Mouse (Mus musculus): ENCODE results near the gene Selenow. TPM values are rescaled to one million over a fixed set of nuclear protein-coding genes. Genes with fewer than 3 reads are reported as not detected.

Gene Selenow
- total RNA-seq, 2 experiments from 2014 or later = 31.5 to 102 TPM

GRCm38 (mm10) chr7:15910521-15910920 lies 11.7 kb downstream of the Selenow start:
- ATAC-seq (ENCODE audit: poor library complexity, severe bottlenecking) = no peak

GRCm38 (mm10) chr7:15907971-15908590 lies 14.1 kb downstream of the Selenow start:
- ATAC-seq (ENCODE audit: poor library complexity, severe bottlenecking) = no peak

GRCm38 (mm10) chr7:15906602-15907001 lies 15.6 kb downstream of the Selenow start:
- no peak for ATAC-seq (ENCODE audit: poor library complexity, severe bottlenecking)

GRCm38 (mm10) chr7:15905861-15906260 lies 16.3 kb downstream of the Selenow start:
- ATAC-seq (ENCODE audit: poor library complexity, severe bottlenecking) = no peak

GRCm38 (mm10) chr7:15901366-15902048 lies 20.7 kb downstream of the Selenow start:
- no peak for ATAC-seq (ENCODE audit: poor library complexity, severe bottlenecking)

GRCm38 (mm10) chr7:15894251-15894650 lies 28.0 kb downstream of the Selenow start:
- no peak for ATAC-seq (ENCODE audit: poor library complexity, severe bottlenecking)

GRCm38 (mm10) chr7:15884127-15884526 lies 38.1 kb downstream of the Selenow start:
- no peak for ATAC-seq (ENCODE audit: poor library complexity, severe bottlenecking)

GRCm38 (mm10) chr7:15882317-15882716 lies 39.9 kb downstream of the Selenow start, which contains the start of gene Crxos:
Crxos (plus strand) TSS chr7:15882617.
- ATAC-seq (ENCODE audit: poor library complexity, severe bottlenecking) = no peak

GRCm38 (mm10) chr7:15881831-15882230 lies 40.4 kb downstream of the Selenow start:
- no peak for ATAC-seq (ENCODE audit: poor library complexity, severe bottlenecking)

GRCm38 (mm10) chr7:15881388-15881787 lies 40.8 kb downstream of the Selenow start:
- ATAC-seq (ENCODE audit: poor library complexity, severe bottlenecking) = no peak

- ATAC-seq (ENCODE audit: poor library complexity, severe bottlenecking) = no peak
These were observed 42.4 kb downstream of the Selenow start, which contains the start of gene Crx for GRCm38 (mm10) chr7:15879756-15880155. Crx (minus strand) TSS chr7:15879968.

Other genes starting within 250 kb of the Selenow start
- not detected in 2 replicates for gene Obox5, start 172.3 kb downstream of the Selenow start, total RNA-seq (2015)
- gene Obox5, start 172.3 kb downstream of the Selenow start, total RNA-seq (2017) = not detected in 2 replicates
- gene Obox6, start 82.7 kb downstream of the Selenow start, total RNA-seq (2015) = not detected in 2 replicates
- gene Obox6, start 82.7 kb downstream of the Selenow start, total RNA-seq (2017) = not detected in 2 replicates
- gene Crx, start 42.4 kb downstream of the Selenow start, total RNA-seq (2015) = not detected in 2 replicates
- not detected in 2 replicates for gene Crx, start 42.4 kb downstream of the Selenow start, total RNA-seq (2017)
- not detected in 2 replicates for gene Crxos, start 39.8 kb downstream of the Selenow start, total RNA-seq (2015)
- gene Crxos, start 39.8 kb downstream of the Selenow start, total RNA-seq (2017) = not detected in 2 replicates
- gene Nop53, start 23.7 kb upstream of the Selenow start, total RNA-seq (2015) = 80.2 and 90.4 TPM in 2 replicates
- 293 and 315 TPM in 2 replicates for gene Nop53, start 23.7 kb upstream of the Selenow start, total RNA-seq (2017)
- gene Ehd2, start 45.2 kb upstream of the Selenow start, total RNA-seq (2015) = 0.04 TPM in 1 of 2 replicates, not detected in the other
- 0.07 and 0.16 TPM in 2 replicates for gene Ehd2, start 45.2 kb upstream of the Selenow start, total RNA-seq (2017)
- 19.5 and 28.6 TPM in 2 replicates for gene Bicra, start 125.5 kb upstream of the Selenow start, total RNA-seq (2015)
- gene Bicra, start 125.5 kb upstream of the Selenow start, total RNA-seq (2017) = 1.9 and 2.8 TPM in 2 replicates
- 0.16 and 0.27 TPM in 2 replicates for gene Zfp541, start 139.4 kb upstream of the Selenow start, total RNA-seq (2015)
- 0.53 TPM in 1 of 2 replicates, not detected in the other for gene Zfp541, start 139.4 kb upstream of the Selenow start, total RNA-seq (2017)
- gene Napa, start 176.1 kb upstream of the Selenow start, total RNA-seq (2015) = 62.0 and 65.7 TPM in 2 replicates
- 39.8 and 39.9 TPM in 2 replicates for gene Napa, start 176.1 kb upstream of the Selenow start, total RNA-seq (2017)
- 8.9 and 9.9 TPM in 2 replicates for gene Kptn, start 197.5 kb upstream of the Selenow start, total RNA-seq (2015)
- 9.7 and 18.9 TPM in 2 replicates for gene Kptn, start 197.5 kb upstream of the Selenow start, total RNA-seq (2017)
- gene Slc8a2, start 207.4 kb upstream of the Selenow start, total RNA-seq (2015) = not detected in 2 replicates
- not detected in 2 replicates for gene Slc8a2, start 207.4 kb upstream of the Selenow start, total RNA-seq (2017)